Mouse (Mus musculus) ES-E14 (cell line): ENCODE measurements at regions not wholly inside any gene's neighbourhood (a gene's known extent, or its start where the extent isn't known, plus 50 kb on each side); places are given as distances from the start of the nearest gene placed in this dataset.

Source experiments
- CHD2 ChIP-seq: IDR thresholded peaks from 2 replicates; pipeline ENCODE4 v1.6.1; 2014; ENCODE audit warnings: mild to moderate bottlenecking, low read depth, low read length, inconsistent platforms
- HCFC1 ChIP-seq: IDR thresholded peaks from 2 replicates; pipeline ENCODE4 v1.6.1; 2012; ENCODE audit warnings: low read length, inconsistent platforms, borderline replicate concordance; ENCODE audit not compliant: insufficient read depth
- MAFK ChIP-seq: IDR thresholded peaks from 2 replicates; pipeline ENCODE4 v1.6.1; 2014; ENCODE audit warnings: mild to moderate bottlenecking, low read depth, low read length, inconsistent platforms; ENCODE audit not compliant: insufficient read depth
- ZC3H11A ChIP-seq: IDR thresholded peaks from 2 replicates; pipeline ENCODE4 v1.6.1; 2012; ENCODE audit warnings: low read depth, mild to moderate bottlenecking, inconsistent platforms, low read length, borderline replicate concordance
- ZNF384 ChIP-seq: IDR thresholded peaks from 2 replicates; pipeline ENCODE4 v1.6.1; 2012; ENCODE audit warnings: low read depth, low read length, inconsistent platforms

- TF ChIP-seq ZC3H11A (no peak), CHD2 (no peak), MAFK (no peak), HCFC1 (no peak), ZNF384 (no peak)
These were observed 63.8 kb upstream of the Peli1 start for GRCm38 (mm10) chr11:21027299-21027698.
